Mouse (Mus musculus) limb, embryonic 13.5 days (tissue): ENCODE results near the gene Myo1d. TPM values are rescaled to one million over a fixed set of nuclear protein-coding genes. Genes with fewer than 3 reads are reported as not detected.
A peak's percentile ranks its signal among the peaks of the same experiment; 100 is the strongest.

Experiments used
- ATAC-seq: fragments of 200-750 bp; cut with Nextera tagmentation; 2 replicates; pipeline ENCODE4 v1.8.0; 2017; ENCODE audit warnings: low read depth, moderate number of reproducible peaks, moderate TSS enrichment; ENCODE audit not compliant: low FRiP score
- H3K27ac ChIP-seq: fragments of 300-500 bp; sonication (generic); 2 replicates; pipeline ENCODE4 v1.5.1; 2015; ENCODE audit warnings: inconsistent platforms, mild to moderate bottlenecking, moderate library complexity
- H3K27me3 ChIP-seq: fragments of 300-500 bp; sonication (generic); 2 replicates; pipeline ENCODE4 v1.6.1; 2015; ENCODE audit warnings: mild to moderate bottlenecking, inconsistent platforms
- H3K36me3 ChIP-seq: fragments of 300-500 bp; sonication (generic); 2 replicates; pipeline ENCODE4 v1.6.1; 2015; ENCODE audit warnings: inconsistent platforms, mild to moderate bottlenecking, moderate library complexity
- H3K4me1 ChIP-seq: fragments of 300-500 bp; sonication (generic); 2 replicates; pipeline ENCODE4 v1.6.1; 2015; ENCODE audit warnings: inconsistent platforms
- H3K4me2 ChIP-seq: fragments of 300-500 bp; sonication (generic); replicated peaks from 2 replicates; pipeline ENCODE4 v1.6.1; 2015; ENCODE audit warnings: inconsistent platforms, mild to moderate bottlenecking, moderate library complexity
- H3K4me3 ChIP-seq: fragments of 300-500 bp; sonication (generic); 2 replicates; pipeline ENCODE4 v1.5.1; 2015; ENCODE audit warnings: moderate library complexity, mild to moderate bottlenecking, inconsistent platforms
- H3K9ac ChIP-seq: fragments of 300-500 bp; sonication (generic); 2 replicates; pipeline ENCODE4 v1.6.1; 2015; ENCODE audit warnings: mild to moderate bottlenecking, inconsistent platforms
- H3K9me3 ChIP-seq: fragments of 300-500 bp; sonication (generic); 2 replicates; pipeline ENCODE4 v1.6.1; 2016; ENCODE audit warnings: inconsistent platforms
- WGBS: fragments of 180-500 bp; shearing (Covaris S2); methylation state at CpG from one replicate; pipeline ENCODE4 v1.1.7; 2015; 5-methylcytosine and 5-hydroxymethylcytosine counted together
- polyA plus RNA-seq: library from polyadenylated mRNA; unstranded; fragments of >200 nt; fragmentation: Nextera tagmentation; extraction: Ambion mirVana; gene quantifications from 2 replicates; pipeline ENCODE4 v1.2.1, GENCODE M21; 2015

Myo1d gene
- polyA plus RNA-seq, 1 experiment from 2014 or later = 6.7 TPM

DNA sequence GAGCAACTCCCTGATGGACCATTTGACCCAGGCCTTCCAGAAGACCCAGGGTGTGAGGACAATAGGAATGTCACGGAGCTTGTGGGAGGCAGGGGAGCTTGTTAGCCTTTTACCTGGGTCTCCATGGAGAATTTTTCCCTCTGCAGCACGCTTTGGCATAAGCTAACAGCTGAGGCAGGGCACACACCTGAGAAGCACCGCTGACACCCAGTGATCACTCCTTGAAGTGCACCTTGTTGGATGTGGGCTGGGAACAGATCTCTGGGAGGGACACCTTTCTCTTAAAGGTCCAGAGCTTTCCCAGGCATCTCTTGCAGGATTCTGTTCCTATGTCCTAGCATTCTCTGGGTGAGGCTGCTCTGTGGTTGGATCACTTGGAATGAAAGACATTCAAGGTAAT, 20.2 kb upstream of the Myo1d start:
- no peak overlapping the region for H3K27ac ChIP-seq
- no peaks in the 10 kb centered on the region for H3K36me3 ChIP-seq
- H3K4me1 ChIP-seq = peaks cover 3% of the 10 kb centered on the region; the same call in 1 of the 2 replicates
- H3K27me3 ChIP-seq = no peaks in the 10 kb centered on the region
- no peak for ATAC-seq
- WGBS = 41% methylated on average over 3 of the region's 3 CpGs
- no peak overlapping the region for H3K9ac ChIP-seq
- H3K4me3 ChIP-seq = no peak overlapping the region
- H3K4me2 ChIP-seq = no peak overlapping the region
- no peaks in the 10 kb centered on the region for H3K9me3 ChIP-seq

DNA sequence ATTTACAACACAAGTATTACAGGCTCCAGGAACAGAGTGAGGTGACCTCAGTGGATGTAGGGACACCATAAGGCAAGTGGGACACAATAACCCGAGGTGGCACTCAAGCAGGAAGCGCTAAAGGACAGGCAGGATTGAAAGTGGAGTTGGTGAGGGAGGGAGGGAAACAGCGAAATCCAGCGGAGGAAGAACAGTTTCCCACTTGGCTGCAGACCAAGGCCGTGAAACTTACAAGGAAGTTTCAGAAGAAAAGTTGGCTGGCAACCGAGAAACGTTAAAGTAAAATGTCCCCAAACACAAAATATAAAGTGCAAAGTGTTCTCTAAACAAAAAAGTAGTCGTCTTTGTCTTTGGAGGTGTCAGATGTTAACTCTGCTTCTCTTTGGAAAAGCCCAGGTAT, 15.6 kb upstream of the Myo1d start:
- no peak for ATAC-seq
- WGBS = 48% methylated on average over 8 of the region's 8 CpGs
- no peak overlapping the region for H3K27ac ChIP-seq

DNA sequence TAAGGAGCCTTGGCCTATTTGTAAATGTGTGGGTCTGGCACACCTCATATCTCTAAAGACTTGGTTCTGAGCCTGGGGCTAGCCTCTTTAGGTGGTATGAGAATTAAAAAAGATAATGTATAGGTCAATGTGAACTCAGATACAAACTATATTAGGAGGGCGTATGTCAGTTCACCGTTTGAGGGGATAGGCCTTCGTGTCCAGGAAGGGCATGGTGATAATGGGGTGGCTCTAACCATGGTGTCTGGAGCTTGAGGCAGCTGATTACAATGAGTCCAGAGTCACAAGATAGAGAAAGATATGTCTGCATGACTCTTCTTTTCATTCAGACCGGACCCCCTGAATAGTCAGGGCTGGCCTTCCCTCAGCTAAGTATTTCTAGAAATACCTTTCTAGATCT, 14.5 kb upstream of the Myo1d start:
- H3K4me3 ChIP-seq = no peak overlapping the region
- no peak overlapping the region for H3K27ac ChIP-seq
- 0 out of 2 replicates have a peak, but pooled peaks cover 3% of the 10 kb centered on the region for H3K4me1 ChIP-seq
- H3K9me3 ChIP-seq = no peaks in the 10 kb centered on the region
- 0 out of 2 replicates have a peak, but pooled peaks cover 3% of the 10 kb centered on the region for H3K27me3 ChIP-seq
- no peaks in the 10 kb centered on the region for H3K36me3 ChIP-seq
- no peak overlapping the region for H3K4me2 ChIP-seq
- ATAC-seq = no peak
- WGBS = 88% methylated on average over 4 of the region's 4 CpGs
- H3K9ac ChIP-seq = no peak overlapping the region

More for the DNA sequence above, 15.6 kb upstream of the Myo1d start:
- Histone ChIP-seq H3K4me1 (0 out of 2 replicates have a peak, but pooled peaks cover 3% of the 10 kb centered on the region), H3K27me3 (no peaks in the 10 kb centered on the region), H3K9ac (no peak overlapping the region), H3K9me3 (no peaks in the 10 kb centered on the region), H3K4me3 (no peak overlapping the region), H3K36me3 (no peaks in the 10 kb centered on the region), H3K4me2 (no peak overlapping the region)

DNA sequence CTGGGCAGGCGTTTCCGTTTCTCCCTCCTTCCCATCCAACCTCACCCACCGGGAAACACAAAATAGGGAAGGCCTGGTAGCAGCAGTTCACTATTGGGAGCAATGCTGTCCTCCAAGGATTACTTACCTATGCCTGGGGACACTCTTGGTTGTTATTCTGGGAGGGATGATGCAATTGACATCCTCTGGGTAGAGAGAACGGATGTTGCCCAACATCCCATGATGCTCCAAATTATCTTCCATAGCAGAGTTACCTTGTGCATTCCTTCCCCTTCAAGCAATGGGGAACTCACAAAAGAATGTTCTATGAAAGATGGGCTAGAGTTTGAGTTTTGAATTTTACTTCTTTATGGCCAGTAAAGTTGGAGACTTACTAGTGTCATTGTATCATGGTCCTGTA, 13.6 kb upstream of the Myo1d start:
- 83% methylated on average over 4 of the region's 4 CpGs for WGBS
- no peak overlapping the region for H3K4me3 ChIP-seq
- ATAC-seq = no peak

DNA sequence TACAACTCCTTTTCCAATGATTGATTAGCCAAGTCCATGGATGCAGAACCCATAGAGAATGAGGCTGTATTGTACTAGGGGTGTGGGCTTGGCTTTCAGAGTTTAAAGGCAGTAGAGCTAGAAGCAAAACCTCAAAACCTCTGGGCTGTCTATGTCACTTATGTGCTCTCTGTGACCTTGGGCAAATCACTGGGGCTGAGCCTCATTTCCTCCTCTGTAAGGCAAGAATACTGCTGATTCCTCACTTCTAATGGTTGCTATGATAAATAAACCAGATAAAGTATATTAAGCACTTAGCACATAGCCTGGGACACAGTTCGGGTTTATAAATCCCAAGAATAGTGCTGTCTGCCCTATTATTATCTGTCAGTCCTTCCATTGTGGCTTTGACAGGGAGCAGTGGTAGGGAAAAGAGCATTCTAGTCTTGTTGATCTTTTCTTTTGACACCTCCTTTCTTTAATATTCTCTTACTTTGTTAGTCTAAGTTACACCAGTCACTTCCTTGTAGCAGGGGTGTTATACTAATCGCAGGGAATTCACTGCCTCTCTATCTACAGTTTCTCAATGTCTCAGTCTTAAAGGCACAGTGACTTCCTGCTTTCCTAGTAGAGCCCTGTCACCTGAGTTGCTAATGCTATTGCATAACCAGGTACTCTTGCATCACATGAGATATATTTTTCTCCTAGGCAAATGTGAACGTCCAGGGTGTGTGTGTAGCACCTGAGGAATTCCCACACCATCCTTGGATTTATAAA, 12.0 kb upstream of the Myo1d start:
- Histone ChIP-seq H3K4me1 (0 out of 2 replicates have a peak, but pooled peaks cover 3% of the 10 kb centered on the region), H3K9me3 (no peaks in the 10 kb centered on the region), H3K27ac (no peak overlapping the region), H3K27me3 (peaks cover 8% of the 10 kb centered on the region; the same call in 1 of the 2 replicates), H3K4me3 (no peak overlapping the region), H3K4me2 (no peak overlapping the region), H3K36me3 (no peaks in the 10 kb centered on the region), H3K9ac (no peak overlapping the region)
- 68% methylated on average over 3 of the region's 3 CpGs for WGBS
- ATAC-seq = no peak

More for the DNA sequence above, 13.6 kb upstream of the Myo1d start:
- Histone ChIP-seq H3K9ac (no peak overlapping the region), H3K27ac (no peak overlapping the region), H3K4me2 (no peak overlapping the region), H3K9me3 (no peaks in the 10 kb centered on the region), H3K36me3 (no peaks in the 10 kb centered on the region), H3K4me1 (0 out of 2 replicates have a peak, but pooled peaks cover 3% of the 10 kb centered on the region), H3K27me3 (peaks cover 8% of the 10 kb centered on the region; the same call in 1 of the 2 replicates)

DNA sequence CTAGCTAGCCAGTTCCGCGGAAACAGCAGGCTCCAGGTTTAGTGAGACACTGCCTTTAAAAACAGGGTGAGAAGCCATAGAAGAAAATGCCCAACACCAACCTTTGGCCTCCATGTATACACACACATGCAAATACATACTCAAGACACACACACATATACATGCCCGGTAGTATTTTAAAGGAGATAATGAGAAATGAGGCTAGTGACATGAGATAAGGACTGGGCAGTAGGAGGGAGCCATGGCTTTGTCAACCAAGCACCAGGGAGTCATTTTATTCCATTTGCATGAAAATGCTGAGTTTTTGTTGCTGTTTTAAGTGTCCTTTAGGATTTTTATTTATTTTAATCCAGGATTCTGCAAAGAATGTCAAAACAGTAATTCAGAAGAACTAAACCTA, 10.6 kb upstream of the Myo1d start:
- WGBS = 58% methylated on average over 3 of the region's 3 CpGs
- Histone ChIP-seq H3K27ac (no peak overlapping the region), H3K27me3 (peaks cover 8% of the 10 kb centered on the region; the same call in 1 of the 2 replicates), H3K36me3 (no peaks in the 10 kb centered on the region), H3K9ac (no peak overlapping the region), H3K4me1 (no peaks in the 10 kb centered on the region), H3K9me3 (no peaks in the 10 kb centered on the region), H3K4me3 (no peak overlapping the region), H3K4me2 (no peak overlapping the region)
- no peak for ATAC-seq

DNA sequence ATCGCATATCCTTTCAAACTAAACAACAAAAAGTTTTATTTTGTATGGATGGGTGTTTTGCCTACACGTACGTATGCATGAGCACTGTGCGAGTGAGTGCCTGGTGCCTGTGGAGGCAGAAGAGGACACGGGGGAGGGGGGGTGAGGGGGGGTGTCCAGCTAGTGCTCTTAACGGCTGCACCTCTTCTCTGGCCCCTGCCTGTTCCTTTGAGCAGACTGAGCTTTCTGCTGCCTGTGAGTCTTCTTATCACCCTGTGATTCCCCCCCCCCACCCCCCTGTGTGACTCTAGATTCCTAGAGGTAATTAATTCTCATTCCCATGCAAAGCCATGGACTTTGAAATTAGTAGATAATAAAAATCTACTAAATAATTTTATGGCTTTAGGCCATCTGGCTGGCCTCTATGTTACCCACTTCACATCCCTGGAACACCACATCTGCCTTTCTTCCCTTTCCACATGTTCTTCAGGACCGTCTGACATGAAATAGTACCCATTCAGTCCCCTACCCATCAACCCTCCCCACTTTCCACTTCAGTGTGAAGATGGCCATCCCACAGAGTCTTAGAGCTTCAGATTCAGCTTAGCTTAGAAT, 9.9 kb upstream of the Myo1d start:
- Histone ChIP-seq H3K4me1 (no peaks in the 10 kb centered on the region), H3K27ac (no peak overlapping the region), H3K27me3 (peaks cover 8% of the 10 kb centered on the region; the same call in 1 of the 2 replicates), H3K9ac (no peak overlapping the region), H3K36me3 (no peaks in the 10 kb centered on the region), H3K9me3 (no peaks in the 10 kb centered on the region), H3K4me2 (no peak overlapping the region), H3K4me3 (no peak overlapping the region)
- no peak for ATAC-seq
- WGBS = 54% methylated on average over 7 of the region's 7 CpGs

DNA sequence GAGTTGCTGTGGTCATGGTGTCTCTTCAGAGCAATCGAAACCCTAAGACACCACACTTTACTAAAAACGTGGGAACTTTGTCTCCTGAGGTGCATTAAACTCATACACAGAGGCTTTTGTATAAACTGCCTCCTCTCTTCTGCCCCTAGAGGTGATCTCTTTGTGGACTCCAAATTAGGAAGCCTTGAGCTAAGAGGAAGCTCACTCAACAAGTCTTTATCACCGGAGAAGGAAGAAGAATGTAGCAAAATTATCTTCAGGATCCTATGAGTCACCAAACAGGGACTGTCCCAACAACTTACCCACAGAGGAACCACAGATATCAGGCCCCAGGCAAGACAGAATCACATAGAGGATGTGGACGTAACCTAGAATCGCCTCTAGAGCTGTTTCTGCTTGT, 5.8 kb upstream of the Myo1d start:
- Histone ChIP-seq H3K27me3 (peaks cover 8% of the 10 kb centered on the region; the same call in 1 of the 2 replicates), H3K9ac (no peak overlapping the region), H3K36me3 (no peaks in the 10 kb centered on the region), H3K4me3 (no peak overlapping the region), H3K27ac (no peak overlapping the region), H3K4me1 (no peaks in the 10 kb centered on the region), H3K4me2 (no peak overlapping the region), H3K9me3 (no peaks in the 10 kb centered on the region)
- ATAC-seq = no peak
- WGBS = 84% methylated on average over 5 of the region's 5 CpGs

DNA sequence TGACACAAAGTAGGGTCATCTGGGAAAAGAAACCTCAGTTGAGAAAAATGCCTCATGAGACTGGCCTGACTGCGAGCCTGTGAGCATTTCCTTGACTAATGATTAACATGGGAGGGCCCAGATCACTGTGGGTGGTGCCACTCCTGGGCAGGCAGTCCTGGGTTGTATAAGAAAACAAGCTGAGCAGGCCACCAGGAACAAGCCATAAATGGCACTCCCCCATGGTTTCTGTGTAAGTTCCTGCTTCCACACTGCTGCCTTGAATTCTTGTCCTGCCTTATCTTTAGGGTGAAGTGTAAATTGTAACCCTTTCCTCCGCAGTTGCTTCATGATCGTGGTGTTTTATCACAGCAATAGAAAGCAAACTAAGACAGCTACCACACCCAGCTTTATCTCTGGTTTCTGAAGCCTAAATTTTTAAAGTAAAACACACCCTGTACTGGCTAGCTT, 4.5 kb upstream of the Myo1d start:
- H3K36me3 ChIP-seq = no peaks in the 10 kb centered on the region
- ATAC-seq = no peak
- no peaks in the 10 kb centered on the region for H3K9me3 ChIP-seq
- no peak overlapping the region for H3K27ac ChIP-seq
- H3K27me3 ChIP-seq = peaks cover 5% of the 10 kb centered on the region; the same call in 1 of the 2 replicates
- H3K9ac ChIP-seq = no peak overlapping the region
- H3K4me3 ChIP-seq = no peak overlapping the region
- no peaks in the 10 kb centered on the region for H3K4me1 ChIP-seq
- no peak overlapping the region for H3K4me2 ChIP-seq
- WGBS = 24% methylated on average over 3 of the region's 3 CpGs

DNA sequence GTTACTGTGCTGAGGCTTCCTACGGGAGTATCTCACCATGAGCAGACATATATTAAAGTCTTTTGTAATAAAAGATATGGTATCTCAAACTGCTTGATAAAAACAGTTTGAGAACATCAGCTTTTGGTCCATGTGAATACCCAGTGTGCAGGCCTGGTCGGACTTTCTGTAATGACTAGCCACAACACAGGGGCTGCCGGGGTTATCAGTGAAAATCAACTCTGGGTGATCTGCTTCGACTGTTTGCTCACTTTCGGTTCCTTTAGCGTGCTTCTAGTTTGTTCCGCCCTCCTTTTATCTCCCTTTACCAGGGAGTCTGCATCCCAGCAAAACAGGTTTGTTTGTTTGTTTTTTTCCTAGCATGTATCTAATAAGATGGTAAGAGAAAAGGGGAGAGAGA, 3.6 kb upstream of the Myo1d start:
- no peak overlapping the region for H3K4me3 ChIP-seq
- no peak overlapping the region for H3K4me2 ChIP-seq
- peaks cover 6% of the 10 kb centered on the region; the same call in 1 of the 2 replicates for H3K4me1 ChIP-seq
- no peak overlapping the region for H3K9ac ChIP-seq
- no peaks in the 10 kb centered on the region for H3K36me3 ChIP-seq
- H3K27ac ChIP-seq = no peak overlapping the region
- peaks cover under 1% of the 10 kb centered on the region; the same call in 1 of the 2 replicates for H3K27me3 ChIP-seq
- H3K9me3 ChIP-seq = no peaks in the 10 kb centered on the region
- WGBS = 72% methylated on average over 7 of the region's 7 CpGs
- ATAC-seq = no peak

DNA sequence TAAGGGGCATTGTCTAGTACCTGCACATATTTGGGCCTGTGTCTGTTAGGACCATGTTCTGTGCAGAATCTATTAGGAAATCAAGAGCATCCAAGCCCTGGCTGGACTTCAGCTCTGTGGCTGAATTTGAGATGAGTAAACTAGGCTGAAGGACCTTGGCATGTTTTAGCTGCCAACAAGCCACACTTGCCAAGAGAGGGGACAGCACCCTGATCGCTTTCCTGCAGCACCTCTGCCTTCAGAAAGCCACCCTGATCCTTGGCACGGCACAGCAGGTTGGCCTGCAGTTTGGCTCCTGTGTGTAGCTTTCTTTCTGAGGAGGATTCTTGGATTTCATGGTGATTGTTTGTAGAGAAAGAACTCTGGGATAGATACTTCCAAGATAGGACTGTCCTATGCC, 1.7 kb upstream of the Myo1d start:
- Histone ChIP-seq H3K27me3 (peaks cover 2% of the 10 kb centered on the region; the same call in 1 of the 2 replicates), H3K4me1 (peaks cover 6% of the 10 kb centered on the region; the same call in 1 of the 2 replicates), H3K27ac (no peak overlapping the region), H3K9ac (no peak overlapping the region), H3K4me3 (no peak overlapping the region), H3K36me3 (no peaks in the 10 kb centered on the region), H3K4me2 (no peak overlapping the region), H3K9me3 (no peaks in the 10 kb centered on the region)
- no peak for ATAC-seq
- 85% methylated on average over 2 of the region's 2 CpGs for WGBS

DNA sequence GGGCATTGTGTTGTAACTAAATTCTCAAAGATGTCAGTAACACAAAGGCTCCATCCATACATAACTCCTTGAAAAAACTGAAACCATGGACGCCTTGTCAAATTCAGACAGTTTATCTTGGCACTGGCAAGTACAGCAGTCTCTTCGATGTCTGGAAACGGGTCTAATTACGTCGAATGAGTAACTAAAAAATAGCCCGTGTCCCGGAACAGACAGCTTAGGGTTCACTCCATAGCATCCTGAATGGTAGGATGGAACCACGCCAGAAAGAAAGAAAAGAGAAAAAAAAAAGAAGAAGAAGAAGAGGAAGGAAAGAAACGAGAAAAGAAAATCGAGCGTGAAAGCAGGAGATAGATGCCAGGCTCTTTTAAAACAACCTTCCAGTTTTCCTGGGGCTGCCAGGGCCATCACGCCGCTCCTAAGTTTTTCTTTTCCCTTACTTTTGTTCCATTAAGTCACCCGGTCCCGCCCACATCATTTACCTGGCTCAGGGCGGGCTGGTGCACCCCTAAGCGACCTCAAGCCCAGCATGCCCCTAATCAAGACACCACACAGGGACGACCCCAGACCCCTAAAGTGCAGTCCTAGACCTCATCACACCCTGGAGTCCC, 804 bp downstream of the Myo1d start:
- Histone ChIP-seq H3K4me1 (peaks cover 12% of the 10 kb centered on the region; the same call in 1 of the 2 replicates), H3K9ac (peak overlapping the region; percentile 70), H3K27ac (0 out of 2 replicates have a peak overlapping the region, but pooled peaks have one; percentile 63), H3K9me3 (no peaks in the 10 kb centered on the region), H3K4me3 (peak overlapping the region; percentile 69), H3K36me3 (no peaks in the 10 kb centered on the region), H3K4me2 (peak overlapping the region; percentile 85), H3K27me3 (peaks cover 11% of the 10 kb centered on the region; the same call in 1 of the 2 replicates)
- no peak for ATAC-seq
- 3% methylated on average over 18 of the region's 18 CpGs for WGBS
